Mouse (Mus musculus): Measurements from ENCODE around the gene Rbfox1.

DNA sequence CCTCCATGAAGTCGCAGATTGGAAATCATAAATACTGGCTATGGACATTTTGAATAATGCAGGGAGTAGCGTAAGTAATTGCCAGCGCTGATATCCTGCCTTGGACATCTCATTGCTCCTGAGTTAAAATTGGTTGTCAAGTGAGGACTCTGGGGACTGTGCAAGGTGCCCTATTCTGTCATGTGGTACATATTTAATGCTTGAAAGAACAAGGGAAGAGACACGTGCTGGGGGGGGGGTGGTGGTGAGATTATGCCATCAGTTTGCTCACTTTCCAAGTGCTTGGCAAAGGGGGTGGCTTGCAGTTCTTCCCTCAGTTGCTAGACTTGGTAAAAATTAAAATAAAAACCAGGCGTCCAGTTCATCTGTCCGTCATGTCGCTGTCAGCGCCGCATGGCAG, 462.9 kb downstream of the Rbfox1 start:
- TF ChIP-seq CTCF (IDR thresholded peaks at IDR 0.05; ENCODE audit: low read depth, low read length) (no peak), POLR2A (IDR thresholded peaks at IDR 0.05; ENCODE audit: borderline replicate concordance, low read depth, low read length) (no peak)

Measured in bone marrow macrophage, adult 2 months (primary cell).